Mouse (Mus musculus) MEL (cell line): ENCODE data around the gene Pde3a. TPM values are rescaled to one million over a fixed set of nuclear protein-coding genes. Genes with fewer than 3 reads are reported as not detected.

Experiments
- DNase-seq: peaks from one replicate; pipeline ENCODE4 v3.0.0; 2011; ENCODE audit warnings: low read depth, low spot score
- H3K27ac ChIP-seq: 2 replicates; pipeline ENCODE4 v1.5.1; 2012; ENCODE audit warnings: low read depth, mild to moderate bottlenecking, control low read depth, low read length, moderate library complexity; ENCODE audit not compliant: control insufficient read depth
- H3K27me3 ChIP-seq, 2 experiments: fragments of 150-350 bp in 1 of 2; sonication (generic) in 1 of 2; 2 replicates each; pipeline ENCODE4 v1.6.1; 2012; ENCODE audit warnings: low read length in 2 of 2, mild to moderate bottlenecking in 2 of 2, improper control_type of control experiment in 1 of 2, moderate library complexity in 1 of 2; ENCODE audit not compliant: insufficient read depth in 2 of 2, control insufficient read depth in 1 of 2
- H3K36me3 ChIP-seq, 2 experiments: 2 replicates each; pipeline ENCODE4 v1.6.1; 2012 to 2014; ENCODE audit warnings: low read length in 2 of 2, improper control_type of control experiment in 1 of 2, inconsistent platforms in 1 of 2, mild to moderate bottlenecking in 1 of 2; ENCODE audit not compliant: insufficient read depth in 2 of 2, control insufficient read depth in 1 of 2
- H3K4me1 ChIP-seq, 2 experiments: fragments of 150-350 bp in 1 of 2; sonication (generic) in 1 of 2; 2 replicates each; pipeline ENCODE4 v1.6.1; 2012; ENCODE audit warnings: low read length in 2 of 2, improper control_type of control experiment in 1 of 2, mild to moderate bottlenecking in 1 of 2; ENCODE audit not compliant: insufficient read depth in 2 of 2, control insufficient read depth in 1 of 2
- H3K4me3 ChIP-seq, 2 experiments: fragments of 150-350 bp in 1 of 2; sonication (generic) in 1 of 2; 2 replicates each; pipeline ENCODE4 v1.5.1; 2012; ENCODE audit warnings: low read depth in 2 of 2, low read length in 2 of 2, mild to moderate bottlenecking in 2 of 2, moderate library complexity in 2 of 2, control low read depth in 1 of 2, improper control_type of control experiment in 1 of 2; ENCODE audit not compliant: control insufficient read depth in 1 of 2, insufficient read depth in 1 of 2
- H3K79me2 ChIP-seq: 2 replicates; pipeline ENCODE4 v1.6.1; 2012; ENCODE audit warnings: mild to moderate bottlenecking, low read length, moderate library complexity; ENCODE audit not compliant: control insufficient read depth, poor library complexity, insufficient read depth
- H3K9ac ChIP-seq: 2 replicates; pipeline ENCODE4 v1.6.1; 2012; ENCODE audit warnings: low read depth, mild to moderate bottlenecking, control low read depth, low read length, moderate library complexity; ENCODE audit not compliant: control insufficient read depth, poor library complexity, severe bottlenecking
- H3K9me3 ChIP-seq: fragments of 150-350 bp; sonication (generic); replicated peaks from 2 replicates; pipeline ENCODE4 v1.6.1; 2012; ENCODE audit warnings: mild to moderate bottlenecking, low read length, improper control_type of control experiment, moderate library complexity; ENCODE audit not compliant: insufficient read depth
- BHLHE40 ChIP-seq: IDR thresholded peaks from 2 replicates; pipeline ENCODE4 v1.6.1; 2012; ENCODE audit warnings: low read depth, mild to moderate bottlenecking, inconsistent platforms, low read length, improper control_type of control experiment, borderline replicate concordance
- CHD1 ChIP-seq: IDR thresholded peaks from 2 replicates; pipeline ENCODE4 v1.6.1; 2012; ENCODE audit warnings: low read depth, mild to moderate bottlenecking, inconsistent platforms, low read length, improper control_type of control experiment
- CHD2 ChIP-seq: IDR thresholded peaks from 2 replicates; pipeline ENCODE4 v1.6.1; 2011; ENCODE audit warnings: low read length, improper control_type of control experiment
- CTCF ChIP-seq, 3 experiments: IDR thresholded peaks in 2 of 3; conservative IDR thresholded peaks in 1 of 3; 2 replicates each; pipeline ENCODE4 v1.5.1; 2011 to 2012; ENCODE audit warnings: low read length in 3 of 3, low read depth in 2 of 3, mild to moderate bottlenecking in 2 of 3, improper control_type of control experiment in 1 of 3, inconsistent platforms in 1 of 3, mixed read lengths in 1 of 3, moderate library complexity in 1 of 3; ENCODE audit not compliant: control insufficient read depth in 1 of 3, insufficient read depth in 1 of 3, poor library complexity in 1 of 3, severe bottlenecking in 1 of 3
- E2F4 ChIP-seq: IDR thresholded peaks from 2 replicates; pipeline ENCODE4 v1.6.1; 2011; ENCODE audit warnings: low read depth, low read length, improper control_type of control experiment, borderline replicate concordance
- ELF1 ChIP-seq: IDR thresholded peaks from 2 replicates; pipeline ENCODE4 v1.6.1; 2014; ENCODE audit warnings: low read depth, mild to moderate bottlenecking, inconsistent platforms, low read length, improper control_type of control experiment, moderate library complexity
- EP300 ChIP-seq, 2 experiments: IDR thresholded peaks; 2 replicates each; pipeline ENCODE4 v1.6.1; 2011; ENCODE audit warnings: improper control_type of control experiment in 2 of 2, low read length in 2 of 2, low read depth in 1 of 2, mild to moderate bottlenecking in 1 of 2
- GABPA ChIP-seq: IDR thresholded peaks from 2 replicates; pipeline ENCODE4 v1.6.1; 2012; ENCODE audit warnings: low read depth, mild to moderate bottlenecking, inconsistent platforms, low read length, improper control_type of control experiment, moderate library complexity
- GATA1 ChIP-seq: IDR thresholded peaks from 2 replicates; pipeline ENCODE4 v1.6.1; 2011; ENCODE audit warnings: low read depth, low read length, improper control_type of control experiment
- HCFC1 ChIP-seq: IDR thresholded peaks from 2 replicates; pipeline ENCODE4 v1.6.1; 2012; ENCODE audit warnings: low read depth, mild to moderate bottlenecking, inconsistent platforms, low read length, improper control_type of control experiment, moderate library complexity
- MAFK ChIP-seq: IDR thresholded peaks from 2 replicates; pipeline ENCODE4 v1.6.1; 2011; ENCODE audit warnings: low read depth, mild to moderate bottlenecking, low read length, improper control_type of control experiment, borderline replicate concordance
- MAZ ChIP-seq: IDR thresholded peaks from 2 replicates; pipeline ENCODE4 v1.6.1; 2012; ENCODE audit warnings: low read depth, mild to moderate bottlenecking, inconsistent platforms, low read length, improper control_type of control experiment
- MYC ChIP-seq: IDR thresholded peaks from 2 replicates; pipeline ENCODE4 v1.6.1; 2011; ENCODE audit warnings: low read depth, mild to moderate bottlenecking, low read length, improper control_type of control experiment, moderate library complexity
- NELFE ChIP-seq: IDR thresholded peaks from 2 replicates; pipeline ENCODE4 v1.6.1; 2011; ENCODE audit warnings: low read depth, low read length, improper control_type of control experiment
- NRF1 ChIP-seq: IDR thresholded peaks from 2 replicates; pipeline ENCODE4 v1.6.1; 2014; ENCODE audit warnings: low read depth, mild to moderate bottlenecking, inconsistent platforms, low read length, improper control_type of control experiment, moderate library complexity; ENCODE audit not compliant: poor library complexity, insufficient read depth, severe bottlenecking
- POLR2A ChIP-seq, 2 experiments: IDR thresholded peaks; 2 replicates each; pipeline ENCODE4 v1.6.1; 2011 to 2012; ENCODE audit warnings: low read length in 2 of 2, mild to moderate bottlenecking in 2 of 2, control low read depth in 1 of 2, improper control_type of control experiment in 1 of 2, low read depth in 1 of 2, moderate library complexity in 1 of 2; ENCODE audit not compliant: control insufficient read depth in 1 of 2, insufficient read depth in 1 of 2, poor library complexity in 1 of 2
- POLR2AphosphoS2 ChIP-seq: IDR thresholded peaks from 2 replicates; pipeline ENCODE4 v1.6.1; 2011; ENCODE audit warnings: low read length, improper control_type of control experiment
- SIN3A ChIP-seq: IDR thresholded peaks from 2 replicates; pipeline ENCODE4 v1.6.1; 2012; ENCODE audit warnings: low read length, improper control_type of control experiment, inconsistent platforms
- SMC3 ChIP-seq: IDR thresholded peaks from 2 replicates; pipeline ENCODE4 v1.6.1; 2011; ENCODE audit warnings: low read depth, low read length, improper control_type of control experiment
- TBP ChIP-seq: IDR thresholded peaks from 2 replicates; pipeline ENCODE4 v1.8.0; 2011; ENCODE audit warnings: low read depth, low read length, improper control_type of control experiment
- TCF12 ChIP-seq: IDR thresholded peaks from 2 replicates; pipeline ENCODE4 v1.6.1; 2014; ENCODE audit warnings: low read depth, mild to moderate bottlenecking, inconsistent platforms, low read length, improper control_type of control experiment, moderate library complexity
- UBTF ChIP-seq: IDR thresholded peaks from 2 replicates; pipeline ENCODE4 v1.6.1; 2012; ENCODE audit warnings: low read depth, mild to moderate bottlenecking, inconsistent platforms, low read length, improper control_type of control experiment, moderate library complexity, borderline replicate concordance; ENCODE audit not compliant: insufficient read depth
- ZC3H11A ChIP-seq: IDR thresholded peaks from 2 replicates; pipeline ENCODE4 v1.6.1; 2012; ENCODE audit warnings: low read depth, mild to moderate bottlenecking, inconsistent platforms, low read length, improper control_type of control experiment
- polyA plus RNA-seq, 2 experiments: library from polyadenylated mRNA; stranded (reverse) in 1 of 2; unstranded in 1 of 2; fragments of >175 nt in 1 of 2; fragments of >200 nt in 1 of 2; gene quantifications; 2 replicates each; pipeline versions ENCODE4 v1.2.1 to v1.2.4; 2012; ENCODE audit warnings: low replicate concordance in 2 of 2, low read depth in 1 of 2; ENCODE audit not compliant: insufficient read length in 2 of 2, insufficient read depth in 1 of 2, missing spikeins in 1 of 2
- total RNA-seq: library from RNA; depleted of rRNA; stranded (reverse); fragments of 300-350 nt; gene quantifications from 2 replicates; pipeline ENCODE4 v1.2.3, GENCODE M21; 2012

Gene Pde3a
- total and polyA plus RNA-seq, 3 experiments, result not detected

- no peak for DNase-seq
- TF ChIP-seq CTCF (IDR thresholded peaks at IDR 0.05 in 2 of 3, conservative IDR thresholded peaks at IDR 0.05 in 1 of 3; ENCODE audit: control insufficient read depth in 1 of 3, insufficient read depth in 1 of 3, low read depth in 2 of 3, low read length in 3 of 3, poor library complexity in 1 of 3, severe bottlenecking in 1 of 3), result no peak
- no peak for TF ChIP-seq SMC3
- TF ChIP-seq EP300 (IDR thresholded peaks at IDR 0.05; ENCODE audit: low read depth in 1 of 2, low read length in 2 of 2), result no peak
- TF ChIP-seq HCFC1, result no peak
- no peak for TF ChIP-seq POLR2AphosphoS2
- no peak for TF ChIP-seq TCF12
- no peak for TF ChIP-seq SIN3A
- no peak for TF ChIP-seq POLR2A (IDR thresholded peaks at IDR 0.05; ENCODE audit: control insufficient read depth in 1 of 2, insufficient read depth in 1 of 2, low read depth in 1 of 2, low read length in 2 of 2, poor library complexity in 1 of 2)
- TF ChIP-seq GABPA, result no peak
- no peak for TF ChIP-seq TBP
- no peak for TF ChIP-seq MYC
- TF ChIP-seq NELFE, result no peak
- TF ChIP-seq MAFK, result no peak
- no peak for TF ChIP-seq ELF1
- no peak for TF ChIP-seq GATA1
- TF ChIP-seq CHD2, result no peak
- H3K79me2 ChIP-seq, result no peaks in the 10 kb centered on the region
- H3K9ac ChIP-seq, result no peak overlapping the region
- no peaks in the 10 kb centered on the region for H3K9me3 ChIP-seq
- H3K27me3 ChIP-seq, result no peaks in the 10 kb centered on the region
- no peaks in the 10 kb centered on the region for H3K4me1 ChIP-seq
- no peak overlapping the region for H3K4me3 ChIP-seq
- no peak overlapping the region for H3K27ac ChIP-seq
- H3K36me3 ChIP-seq, result no peaks in the 10 kb centered on the region
Observed at GRCm38 (mm10) chr6:141273685-141274084, 24.6 kb downstream of the Pde3a start.

- Histone ChIP-seq H3K9ac (no peak overlapping the region), H3K4me3 (no peak overlapping the region), H3K36me3 (no peaks in the 10 kb centered on the region), H3K27ac (no peak overlapping the region), H3K79me2 (no peaks in the 10 kb centered on the region), H3K4me1 (no peaks in the 10 kb centered on the region), H3K9me3 (no peaks in the 10 kb centered on the region; the same call in 1 of the 2 replicates), H3K27me3 (no peaks in the 10 kb centered on the region)
- TF ChIP-seq ZC3H11A (no peak), MAZ (no peak), CHD1 (no peak), POLR2AphosphoS2 (no peak), BHLHE40 (no peak), EP300 (IDR thresholded peaks at IDR 0.05; ENCODE audit: low read depth in 1 of 2, low read length in 2 of 2) (no peak), ELF1 (no peak), GABPA (no peak), MYC (no peak), E2F4 (no peak), NRF1 (no peak), UBTF (no peak), CTCF (IDR thresholded peaks at IDR 0.05 in 2 of 3, conservative IDR thresholded peaks at IDR 0.05 in 1 of 3; ENCODE audit: control insufficient read depth in 1 of 3, insufficient read depth in 1 of 3, low read depth in 2 of 3, low read length in 3 of 3, poor library complexity in 1 of 3, severe bottlenecking in 1 of 3) (no peak), GATA1 (no peak), SMC3 (no peak)
- no peak for DNase-seq
Observed at GRCm38 (mm10) chr6:141281685-141282084, 32.6 kb downstream of the Pde3a start.
